Mouse (Mus musculus) erythroblast, embryonic 14.5 days (primary cell): Measurements from ENCODE around the gene Npsr1.

Source experiments
- GATA1 ChIP-seq: IDR thresholded peaks from 2 replicates; pipeline ENCODE4 v1.6.1; 2012; ENCODE audit warnings: low read length, inconsistent platforms, mixed read lengths
- TAL1 ChIP-seq: IDR thresholded peaks from 3 replicates; pipeline ENCODE4 v1.6.1; 2012; ENCODE audit warnings: low read length, inconsistent platforms, mixed read lengths

DNA sequence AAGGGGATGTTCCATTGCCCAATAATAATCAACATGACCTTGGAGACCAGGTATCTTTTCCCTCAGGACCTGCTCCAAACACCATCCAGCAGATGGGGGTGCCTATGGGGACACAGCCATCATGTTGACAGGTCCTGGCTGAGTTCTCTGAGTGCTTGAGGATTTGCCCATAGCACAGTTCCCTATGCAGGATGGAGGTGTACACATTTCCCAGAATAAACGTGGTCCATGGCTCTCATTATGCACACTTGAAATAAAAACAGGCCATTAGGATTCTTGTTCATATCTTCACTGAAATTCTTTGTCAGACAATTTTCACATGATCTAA, 92.4 kb downstream of the Npsr1 start:
- no peak for TF ChIP-seq GATA1
- no peak for TF ChIP-seq TAL1
